Mouse (Mus musculus) left cerebral cortex, adult 18-20 months (tissue): ENCODE measurements around the gene Gars. TPM values are rescaled to one million over a fixed set of nuclear protein-coding genes. Genes with fewer than 3 reads are reported as not detected.

Source experiments
- DNase-seq, 2 experiments: peaks; one replicate each; pipeline ENCODE4 v3.0.0; 2021 to 2022; ENCODE audit warnings: low spot score in 2 of 2, mixed read lengths in 1 of 2
- total RNA-seq, 2 experiments: library from RNA; stranded (reverse); gene quantifications; 2 replicates each; pipeline ENCODE4 v1.2.3; 2021

Gars gene
- total RNA-seq, 2 experiments from 2014 or later, result 138 to 155 TPM

DNA sequence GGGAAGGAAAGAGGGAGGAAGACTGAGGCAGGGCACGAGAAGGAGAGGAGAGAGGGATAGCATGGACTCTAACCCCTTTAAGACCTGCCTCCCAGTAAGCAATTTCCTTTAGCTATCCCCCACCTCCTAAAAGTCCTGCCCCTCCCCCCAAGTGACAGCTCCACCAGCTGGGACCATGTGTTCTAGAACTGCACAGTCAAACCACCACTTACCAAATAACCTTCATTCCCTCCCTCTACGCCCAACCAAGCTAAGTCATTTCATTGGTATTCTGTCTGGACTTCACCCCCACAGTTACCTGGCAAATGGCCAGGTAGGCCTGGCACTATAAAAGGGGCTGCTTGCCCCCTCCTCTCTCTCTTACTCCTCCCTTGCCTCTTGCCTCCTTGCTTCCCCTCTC, 10.2 kb upstream of the Gars start:
- no peak for DNase-seq

DNA sequence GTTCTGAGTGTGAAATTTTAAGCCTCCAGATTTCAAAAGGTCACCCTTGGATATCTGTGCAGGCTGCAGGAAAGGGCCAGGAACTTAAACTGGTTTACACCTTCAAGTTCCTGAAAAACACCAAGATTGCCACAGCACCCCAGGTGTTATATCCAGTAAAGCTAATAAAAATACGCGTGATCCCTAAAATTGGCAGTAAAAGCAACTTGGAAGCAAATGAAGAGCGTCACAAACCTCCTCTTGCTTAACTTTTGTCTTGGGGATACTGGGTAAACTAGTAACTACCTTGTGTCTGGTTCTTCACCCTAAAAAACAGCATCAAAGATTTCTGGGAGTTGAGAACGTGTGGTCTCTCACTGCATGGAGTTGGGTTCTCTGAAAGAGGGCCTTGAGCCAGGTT, 1.1 kb upstream of the Gars start:
- DNase-seq, result no peak

DNA sequence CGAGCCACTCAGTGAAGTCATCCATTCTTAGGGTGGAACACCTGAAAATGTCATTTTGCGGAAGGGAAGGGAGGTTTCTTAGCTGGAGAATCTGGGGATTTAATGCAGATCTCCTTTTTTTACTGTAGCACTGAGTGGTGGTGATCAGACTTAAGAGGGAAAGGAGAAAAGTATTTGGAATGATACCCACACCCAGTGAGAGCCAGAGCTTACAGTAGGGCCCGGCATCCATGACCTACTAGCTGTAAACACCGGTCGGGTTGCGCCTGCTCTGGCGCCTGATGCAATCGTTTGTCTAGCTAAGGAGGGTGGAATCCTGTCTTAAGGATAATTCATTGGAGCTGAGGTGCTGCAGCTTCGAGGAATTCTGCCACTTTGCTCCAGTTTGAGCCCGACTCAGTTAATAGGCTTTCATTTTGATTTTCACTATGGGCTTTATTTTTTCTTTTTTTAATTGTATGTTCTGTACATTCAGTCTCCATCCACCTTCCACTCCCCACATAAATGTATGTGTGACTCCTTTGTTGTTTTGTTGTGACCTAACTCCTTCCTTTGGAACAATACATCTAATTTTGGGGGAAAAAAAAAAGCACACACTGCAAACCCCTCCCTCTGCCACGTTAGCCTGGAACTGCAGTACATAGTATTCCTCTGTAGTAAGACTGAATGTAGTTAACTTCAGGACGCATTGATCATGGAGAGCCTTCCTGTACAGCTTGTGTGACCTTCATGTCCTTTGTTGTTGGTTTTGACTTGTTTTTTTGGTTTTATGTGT, 1.1 kb downstream of the Gars start:
- DNase-seq, result no peak

DNA sequence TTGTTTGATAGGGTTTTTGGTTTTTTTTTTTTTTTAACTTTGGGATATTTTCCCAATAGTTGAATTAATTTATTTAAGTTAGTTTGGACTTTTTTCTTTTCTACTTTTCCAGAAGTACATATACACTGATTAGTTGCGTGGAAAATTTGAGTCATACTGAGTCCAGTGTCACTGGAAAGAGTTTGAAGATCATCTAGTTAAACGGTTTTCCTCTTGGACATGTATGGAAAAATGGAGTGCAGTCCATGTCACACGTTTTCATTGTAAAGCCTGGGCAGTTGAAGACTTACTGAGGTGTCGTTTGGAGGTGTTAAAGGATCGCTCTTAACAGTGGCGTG, 1.6 kb downstream of the Gars start:
- DNase-seq, result no peak

DNA sequence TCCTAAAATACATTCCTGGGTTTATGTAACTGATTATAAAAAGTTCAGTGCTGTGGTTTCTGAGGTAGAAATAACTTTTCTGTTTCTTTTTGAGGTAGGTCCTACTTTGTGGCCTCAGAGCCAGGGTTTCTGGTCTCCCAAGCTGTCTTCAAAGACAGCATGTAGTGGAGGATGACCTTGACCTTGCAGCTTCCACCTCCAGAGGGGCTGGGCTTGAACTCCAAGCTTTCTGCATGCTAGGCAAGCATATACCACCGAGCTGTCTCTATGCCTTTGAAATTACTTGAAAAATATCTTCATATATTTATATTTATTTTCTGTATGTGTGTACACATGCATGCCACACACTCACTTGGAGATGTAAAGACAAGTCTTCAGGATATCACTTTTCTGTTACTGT, 2.2 kb downstream of the Gars start:
- no peak for DNase-seq

DNA sequence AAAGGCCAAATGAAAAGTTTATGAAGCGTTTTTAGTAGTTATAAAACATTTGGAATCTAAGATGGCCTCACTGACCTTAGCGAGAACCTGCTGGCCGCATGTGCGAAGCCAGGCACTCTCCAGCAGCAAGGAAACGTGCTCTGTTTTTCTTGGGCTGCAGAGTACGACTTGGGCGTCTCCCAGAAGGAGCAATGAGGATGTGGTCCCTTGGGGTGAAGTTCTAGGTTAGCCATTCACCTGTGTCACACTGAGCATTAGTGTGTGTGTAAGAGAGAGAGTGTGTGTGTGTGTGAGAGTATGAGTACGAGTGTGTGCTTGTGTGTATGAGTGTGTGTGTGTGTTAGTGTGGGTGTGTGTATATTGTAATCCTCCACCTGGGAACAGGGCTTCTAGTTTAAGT, 5.4 kb downstream of the Gars start:
- no peak for DNase-seq

DNA sequence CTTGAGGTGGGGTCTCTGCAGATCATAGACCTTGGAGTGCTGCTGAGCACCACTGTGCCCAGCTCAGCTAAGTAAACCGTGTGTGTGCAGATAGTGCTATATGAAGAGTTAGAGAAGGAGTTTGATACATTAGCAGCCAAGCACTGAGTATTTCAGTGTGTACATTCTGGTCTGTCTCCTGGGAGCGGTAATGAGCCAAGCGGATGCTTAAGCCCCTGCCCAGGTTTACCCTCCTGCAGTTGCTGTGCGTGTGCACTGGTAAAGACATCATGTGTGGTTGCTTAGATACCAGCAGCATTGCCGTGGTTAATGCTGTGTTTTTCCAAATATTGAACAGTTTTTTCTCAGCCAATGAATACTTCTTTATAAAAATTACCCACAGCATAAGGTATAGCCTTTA, 6.7 kb downstream of the Gars start:
- no peak for DNase-seq

DNA sequence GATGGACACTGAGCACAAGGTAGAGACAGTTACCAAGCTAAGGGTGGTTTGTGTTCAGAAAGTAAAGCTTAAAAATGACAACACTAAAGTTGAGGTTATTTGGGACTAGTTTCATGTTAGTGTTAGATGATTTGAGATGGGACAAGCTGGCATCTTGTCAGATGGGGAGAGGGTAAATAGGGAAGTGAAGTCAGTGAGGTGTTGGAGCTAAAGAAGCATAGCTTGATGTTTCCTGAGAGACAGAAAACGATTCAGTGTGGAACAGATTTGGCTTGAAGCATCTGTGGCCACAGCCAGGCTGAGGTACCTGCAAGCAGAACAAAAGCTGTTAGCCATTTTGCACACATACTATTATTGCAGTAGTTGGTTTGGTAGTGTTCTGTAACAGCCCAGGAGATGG, 7.5 kb downstream of the Gars start:
- DNase-seq, result no peak

DNA sequence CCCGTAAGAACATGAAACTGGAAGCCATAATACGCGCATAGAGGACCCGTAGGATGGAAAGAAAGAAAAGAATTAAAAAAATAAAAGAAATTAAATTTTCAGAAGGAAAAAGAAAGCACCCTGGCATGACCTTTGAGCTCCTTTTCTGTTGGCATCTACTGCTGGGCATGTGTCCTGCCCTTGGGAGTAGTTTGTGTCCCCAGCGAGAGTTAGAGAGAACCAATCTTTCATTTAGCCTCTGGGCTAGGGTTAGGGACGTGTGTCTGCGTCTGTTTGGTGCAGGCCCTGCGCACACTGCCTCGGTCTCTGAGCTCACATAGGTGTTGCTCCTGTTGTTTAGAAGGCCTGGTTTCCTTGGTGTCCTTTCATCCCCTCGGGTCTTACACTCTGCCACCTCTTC, 11.4 kb downstream of the Gars start:
- DNase-seq, result no peak

DNA sequence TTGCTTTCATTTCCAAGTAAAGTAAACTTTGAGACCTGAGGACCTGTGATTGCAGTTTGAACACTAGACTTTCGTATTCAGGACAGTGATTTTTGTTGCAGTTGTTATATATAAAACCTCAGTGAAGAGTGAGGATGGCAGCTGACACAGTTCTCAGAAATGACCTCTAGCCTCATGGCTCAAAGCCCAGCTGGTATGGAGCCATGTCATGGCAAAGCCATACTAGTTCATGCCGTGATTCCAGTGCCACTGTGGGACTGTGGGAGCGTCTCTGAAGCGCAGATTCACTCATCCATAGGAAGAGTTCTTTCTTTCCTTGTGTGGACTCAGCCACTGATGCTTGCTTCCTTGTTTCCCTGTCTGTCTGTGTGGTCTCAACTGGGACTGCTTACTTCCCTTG, 16.7 kb downstream of the Gars start:
- DNase-seq, result no peak

DNA sequence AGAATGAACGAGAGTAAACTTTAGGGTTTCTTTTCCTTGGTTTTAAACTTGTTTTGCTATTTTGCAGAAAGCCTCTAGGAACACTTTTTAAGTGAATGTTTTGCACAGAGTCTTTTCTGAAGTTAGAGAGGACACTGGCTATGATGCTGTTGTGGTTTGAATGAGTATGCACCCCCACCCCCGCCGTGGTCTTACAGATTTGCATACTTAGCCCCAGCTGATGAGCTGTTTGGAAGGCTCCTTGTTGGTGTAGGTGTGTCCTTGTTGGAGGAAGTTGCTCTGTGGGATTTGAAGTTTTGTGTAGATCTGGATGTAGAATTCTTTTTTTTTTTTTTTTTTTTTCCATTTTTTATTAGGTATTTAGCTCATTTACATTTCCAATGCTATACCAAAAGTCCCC, 19.6 kb downstream of the Gars start:
- no peak for DNase-seq

DNA sequence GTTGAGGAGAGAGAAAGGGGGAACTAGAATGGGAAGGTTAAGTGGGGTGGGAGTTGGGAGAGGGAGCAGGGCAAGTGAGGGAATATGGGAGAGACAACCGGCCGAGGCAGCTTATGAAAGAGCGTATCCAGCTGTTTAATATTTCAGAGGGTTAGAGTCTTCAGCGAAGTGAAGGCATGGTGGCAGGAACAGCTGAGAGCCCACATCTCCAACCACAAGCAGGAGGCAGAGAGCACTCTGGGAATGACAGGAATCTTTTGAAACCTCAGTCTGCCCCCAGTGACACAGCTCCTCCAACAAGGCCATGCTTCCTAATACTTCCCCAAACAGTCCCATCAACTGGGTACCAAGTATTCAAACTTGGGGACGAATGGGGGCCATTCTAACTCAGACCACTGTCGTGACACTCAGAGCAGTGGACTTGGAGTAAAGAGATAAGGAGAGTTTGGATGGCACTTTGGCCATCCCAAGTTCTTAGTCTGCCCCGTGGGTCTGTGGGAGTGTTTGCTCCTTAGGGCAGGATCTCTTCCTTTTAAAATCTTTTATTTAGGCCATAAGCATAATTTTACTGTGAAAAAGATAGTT, 22.5 kb downstream of the Gars start:
- DNase-seq, result no peak

DNA sequence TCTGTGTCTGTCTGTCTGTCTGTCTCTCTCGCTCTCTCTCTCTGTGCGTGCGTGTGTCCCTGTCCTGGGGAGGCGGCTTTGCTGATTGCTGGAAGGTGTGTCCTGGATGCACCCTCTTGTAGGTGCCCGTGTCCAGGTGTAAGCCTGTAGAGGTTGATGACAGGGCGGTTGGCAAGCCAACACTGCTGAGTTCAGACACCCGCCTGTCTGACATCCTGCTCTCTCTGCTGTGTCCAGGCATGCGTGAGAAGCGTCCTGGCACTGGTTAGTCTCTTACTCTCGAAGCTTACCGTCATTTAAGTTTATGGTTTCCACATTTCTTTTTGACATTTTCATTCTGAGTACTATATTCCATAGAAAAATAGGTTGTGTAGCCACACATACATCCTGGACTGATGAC, 23.5 kb downstream of the Gars start:
- DNase-seq, result no peak

DNA sequence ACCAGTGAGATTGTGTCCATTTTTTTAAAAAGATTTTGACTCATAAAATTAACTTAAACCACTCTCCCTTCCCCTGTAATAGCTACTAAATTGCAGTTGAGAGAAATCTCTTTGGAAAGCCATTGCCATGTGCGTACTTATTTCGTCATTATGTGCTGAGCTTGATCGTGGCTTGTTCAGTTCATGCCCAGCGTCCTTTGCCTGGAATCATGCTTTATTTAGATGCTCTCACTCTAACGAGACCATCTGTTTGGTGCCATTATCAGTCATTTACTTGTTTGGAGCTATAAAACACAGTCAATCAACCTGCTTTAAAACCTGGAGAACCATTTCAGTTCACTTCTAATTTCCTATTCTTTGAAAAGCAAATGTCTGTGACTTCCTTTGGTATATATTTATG, 24.4 kb downstream of the Gars start:
- DNase-seq, result no peak

DNA sequence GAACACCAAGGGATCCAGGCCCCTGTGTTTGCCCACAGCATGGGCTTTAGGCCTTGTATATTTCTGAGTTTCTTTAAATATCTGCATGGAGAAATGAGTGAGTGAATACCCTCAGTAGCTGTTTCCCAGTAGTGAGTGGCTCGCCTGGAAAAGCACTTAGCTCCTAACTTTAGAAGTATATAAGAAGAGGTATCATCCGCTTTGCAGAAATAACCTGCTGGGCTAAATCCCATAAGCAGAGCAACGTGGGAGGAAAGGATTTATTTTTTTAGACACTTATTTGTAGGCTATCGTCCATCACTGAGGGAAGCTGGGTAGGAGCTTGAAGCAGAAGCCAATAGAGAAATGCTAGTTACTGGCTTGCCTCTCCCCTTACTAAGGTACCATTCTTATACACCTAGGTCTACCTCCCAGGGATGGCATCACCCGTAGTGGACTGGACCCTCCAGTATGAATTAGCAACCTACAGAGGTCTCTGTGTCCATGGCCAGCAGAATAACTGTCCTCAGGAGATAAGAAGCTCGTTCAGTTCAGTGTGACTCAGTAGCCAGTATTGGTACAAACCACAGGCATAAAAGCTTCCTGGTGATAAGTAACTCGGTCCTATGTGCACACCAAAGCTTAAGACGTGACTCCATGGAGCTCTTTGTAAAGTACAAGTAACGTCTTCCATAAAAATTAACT, 26.1 kb downstream of the Gars start:
- DNase-seq, result no peak

DNA sequence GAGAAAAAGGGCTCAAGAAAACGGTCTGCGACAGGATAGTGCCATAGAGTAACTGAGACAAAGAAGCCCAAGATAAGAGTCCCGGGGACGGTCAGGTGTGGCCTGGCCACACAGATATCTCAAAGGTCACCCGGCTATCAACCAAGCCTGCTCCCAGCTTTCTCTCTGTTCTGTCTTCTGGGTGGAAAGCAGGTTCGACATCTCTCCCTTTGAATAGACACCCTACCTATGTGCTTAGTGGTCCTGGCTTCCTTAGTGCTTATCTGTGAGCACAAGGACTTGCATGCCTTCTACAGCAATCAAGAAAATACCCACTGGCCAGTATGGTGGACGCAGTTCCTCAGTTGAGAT, 26.6 kb downstream of the Gars start:
- no peak for DNase-seq

DNA sequence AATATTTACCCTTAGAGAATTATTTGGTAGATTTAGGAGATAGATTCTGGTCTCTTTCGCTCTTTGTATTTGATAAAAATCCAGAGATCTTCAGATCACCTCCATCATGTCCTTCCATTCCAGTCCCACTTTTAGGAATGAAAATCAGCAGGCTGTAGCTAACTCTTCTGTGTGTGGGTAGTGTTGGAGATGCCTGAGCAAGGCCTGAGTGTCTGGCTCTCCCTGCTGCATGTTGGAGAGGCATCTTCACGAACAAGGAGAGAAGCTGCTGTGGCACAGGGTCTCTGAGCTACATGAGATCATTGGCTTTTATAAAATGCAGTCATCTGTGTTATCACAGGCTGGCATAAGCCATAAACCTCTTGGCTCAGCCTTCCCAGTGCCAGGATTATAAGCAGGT, 28.1 kb downstream of the Gars start:
- no peak for DNase-seq

DNA sequence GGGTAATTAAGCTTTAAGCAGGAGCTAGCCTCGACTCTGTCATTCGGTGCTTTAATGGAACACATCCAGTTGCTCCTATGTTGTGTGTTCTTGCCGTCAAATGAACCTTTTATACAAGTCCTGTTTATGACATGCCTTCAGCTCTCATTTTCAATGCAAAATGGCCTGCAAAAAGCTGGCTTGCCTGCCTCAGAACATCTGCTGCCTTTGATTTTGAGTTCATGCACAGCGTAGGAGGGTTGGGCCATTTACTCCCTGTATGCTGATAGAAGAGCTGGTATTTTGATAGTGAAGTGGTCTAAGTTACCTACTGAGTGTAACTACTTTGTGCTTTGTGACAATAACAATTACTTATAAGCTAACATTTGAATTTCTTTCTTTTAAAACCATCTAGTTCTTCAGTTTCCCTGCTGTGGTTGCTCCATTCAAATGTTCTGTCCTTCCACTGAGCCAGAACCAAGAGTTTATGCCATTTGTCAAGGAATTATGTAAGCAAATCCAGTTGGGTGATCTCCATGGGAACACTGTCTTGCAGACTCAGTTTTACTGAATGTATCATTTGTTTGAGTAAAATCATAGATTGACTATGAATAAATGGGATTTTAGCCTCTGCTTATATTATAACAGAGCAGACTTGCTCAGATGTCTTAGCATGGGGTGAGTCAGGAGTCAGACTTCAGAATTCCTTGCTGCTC, 38.9 kb downstream of the Gars start:
- no peak for DNase-seq

DNA sequence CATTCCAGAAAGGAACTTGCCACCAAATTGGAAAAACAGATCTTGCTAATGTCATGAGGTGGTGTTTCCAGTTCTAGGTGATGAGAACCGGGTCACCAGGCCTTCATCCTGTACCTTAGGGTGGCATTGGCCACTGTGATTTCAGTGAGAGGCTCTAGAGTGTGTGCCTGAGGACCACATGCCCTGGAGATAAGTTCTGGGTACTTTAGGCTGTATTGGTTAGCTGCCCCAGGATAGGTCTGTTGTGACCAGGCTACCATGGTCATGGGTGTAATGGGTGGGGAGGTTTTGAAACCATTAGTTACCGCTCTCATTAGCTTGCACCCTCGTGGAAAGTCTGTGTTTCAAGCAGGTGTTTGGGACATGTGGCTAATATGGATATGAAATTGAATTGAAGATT, 43.6 kb downstream of the Gars start:
- DNase-seq, result no peak

DNA sequence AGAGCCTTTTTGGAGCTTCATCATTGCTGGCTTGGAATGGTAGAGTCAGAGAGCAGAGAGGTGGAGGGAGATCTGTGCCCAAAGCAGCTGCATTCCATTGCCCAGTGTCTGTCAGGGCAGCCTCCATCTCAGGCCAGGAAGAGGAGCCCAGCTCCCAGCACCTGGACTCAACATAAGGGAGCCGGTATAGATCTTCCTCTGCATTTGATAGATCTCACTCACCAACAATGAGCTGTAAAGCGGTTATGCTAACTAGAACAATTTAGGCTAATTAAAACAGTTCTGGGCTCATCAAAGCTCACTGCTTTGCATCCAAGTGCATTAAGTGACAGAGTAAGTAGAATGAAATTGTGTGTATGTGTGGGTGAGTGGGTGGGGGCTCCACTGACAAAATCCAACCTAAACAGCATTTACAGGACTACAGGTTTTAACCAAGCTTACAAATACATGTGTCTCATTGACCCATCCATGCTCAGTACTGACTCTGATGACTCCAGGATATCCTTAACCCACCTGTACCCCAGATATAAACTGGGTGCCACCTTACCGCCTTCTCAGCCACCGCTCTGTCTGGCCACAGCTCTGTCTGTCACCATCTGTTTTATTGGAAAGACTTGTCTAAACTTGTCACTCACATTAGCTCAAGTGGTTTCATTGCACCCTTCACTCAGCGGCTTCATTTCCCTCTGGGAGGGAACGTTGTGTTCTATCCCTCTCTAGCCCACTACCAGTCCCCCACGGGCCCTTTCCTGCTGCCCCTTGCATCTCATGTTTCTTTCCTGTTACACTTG, 44.6 kb downstream of the Gars start:
- no peak for DNase-seq

DNA sequence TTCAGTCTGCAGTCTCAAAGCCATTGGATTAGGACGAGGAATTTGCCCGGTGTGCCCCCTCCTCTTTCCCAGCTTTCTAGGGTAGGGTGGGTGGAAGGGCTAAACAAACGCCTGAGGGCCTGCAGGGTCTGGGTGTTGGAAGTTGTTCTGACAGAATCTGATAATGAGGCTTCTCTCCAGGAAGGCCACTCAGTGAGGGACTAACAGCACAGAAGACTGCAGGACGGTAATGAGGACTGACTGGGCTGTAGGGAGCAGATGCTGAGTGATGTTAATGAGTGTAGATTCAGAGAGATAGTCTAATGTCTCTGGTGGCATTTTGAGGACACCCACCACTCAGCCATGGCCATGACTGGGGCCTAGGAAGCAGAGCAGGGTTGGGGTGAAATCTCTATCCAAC, 49.5 kb downstream of the Gars start:
- DNase-seq, result no peak

DNA sequence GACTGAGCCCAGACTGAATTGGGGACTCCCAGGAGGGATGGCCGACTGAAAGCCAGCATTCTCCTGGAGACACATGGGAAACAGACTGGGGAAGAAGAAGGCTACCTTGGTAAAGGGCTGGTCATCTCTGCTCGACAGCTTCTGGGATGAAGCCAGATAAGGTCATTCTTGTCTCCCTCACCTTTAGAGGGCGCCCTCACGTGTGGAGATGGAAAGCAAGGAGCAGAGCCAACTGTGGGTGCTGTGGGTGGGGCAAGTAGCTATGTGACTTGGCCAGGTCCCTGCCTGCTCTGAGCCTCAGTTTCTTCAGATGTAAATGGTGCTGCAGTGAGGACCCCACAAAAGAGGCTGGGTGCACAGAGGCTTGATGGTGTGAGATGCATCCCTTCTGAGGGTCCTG, 52.8 kb downstream of the Gars start:
- no peak for DNase-seq
